ENCODE assay signal across 22 mouse cellular contexts in the genomic region with DNA sequence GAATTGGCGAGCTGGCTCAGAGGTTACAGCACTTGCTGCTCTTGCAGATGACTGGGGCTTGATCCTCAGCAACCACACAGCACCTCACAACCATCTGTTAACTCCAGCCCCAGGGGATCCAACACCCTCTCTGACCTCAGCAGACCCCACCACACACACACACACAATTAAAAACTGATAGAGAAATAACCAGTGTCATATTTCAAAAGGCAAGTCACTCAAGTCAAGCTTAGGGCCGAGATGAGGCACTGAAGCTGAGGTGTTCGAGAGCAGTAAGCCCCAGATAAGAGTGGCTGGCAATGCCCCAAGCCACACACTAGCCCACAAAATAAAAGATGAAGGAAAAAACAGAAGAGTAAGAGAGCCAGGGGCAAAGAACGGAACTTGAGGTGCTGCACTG. TPM values are rescaled to one million over a fixed set of nuclear protein-coding genes. Genes with fewer than 3 reads are reported as not detected.
"Had no signal": no experiment of that assay in that cellular context is flagged by ENCODE, and none has a peak within 500 bp of the region (broad histone marks: within the 10 kb centered on the region; RNA-seq: fewer than 3 reads in every experiment).

No protein-coding gene starts in this region.

- ATAC-seq: inflammation-experienced regulatory T-cells, adult 6 months; midbrain, embryonic 13.5 days had no signal

- H3K4me3 ChIP-seq: left cerebral cortex, adult 2 months; liver, embryonic 15.5 days; lung, embryonic 15.5 days; midbrain, embryonic 13.5 days had no signal

- H3K27ac ChIP-seq: left cerebral cortex, adult 2 months; liver, embryonic 15.5 days; lung, embryonic 15.5 days; macrophage; midbrain, embryonic 13.5 days had no signal

- DNase-seq: kidney, adult 11 months; kidney, adult 9 months; kidney, postnatal 10 days; lung, postnatal 14 days; right cerebral cortex, postnatal 4 days; spleen, adult 18-20 months; thymus, adult 18-20 months; thymus, postnatal 25 days had no signal

- H3K27me3 ChIP-seq: liver, embryonic 15.5 days; lung, embryonic 15.5 days; midbrain, embryonic 13.5 days had no signal

- H3K9ac ChIP-seq: liver, embryonic 15.5 days; lung, embryonic 15.5 days; midbrain, embryonic 13.5 days had no signal

- H3K9me3 ChIP-seq: liver, embryonic 15.5 days; lung, embryonic 15.5 days; midbrain, embryonic 13.5 days had no signal

- H3K4me1 ChIP-seq: lung, embryonic 15.5 days; midbrain, embryonic 13.5 days had no signal

- H3K4me2 ChIP-seq: liver, embryonic 15.5 days; lung, embryonic 15.5 days; midbrain, embryonic 13.5 days had no signal

RNA-seq across cellular contexts. Expression of a gene that starts 55.6 kb away (rescaled TPM):
- total RNA-seq: layer of hippocampus, postnatal 25 days; left cerebral cortex, adult 2 months; left cerebral cortex, postnatal 14 days had no signal
- polyA plus RNA-seq: inflammation-experienced regulatory T-cells, adult 6 months; large intestine, adult 2 months; limb, embryonic 11.5 days; macrophage; midbrain, postnatal 0 days; neural tube, embryonic 14.5 days; stomach, embryonic 14.5 days; urinary bladder, adult 2 months had no signal
